Mouse (Mus musculus): ENCODE results near the gene Tgm5. TPM values are rescaled to one million over a fixed set of nuclear protein-coding genes. Genes with fewer than 3 reads are reported as not detected.
"Not testable (repeated sequence)": the region's sequence is repeated elsewhere in the genome, so short reads cannot be mapped to it uniquely, and the experiment has no call there.

The Tgm5 gene
- polyA plus RNA-seq, 1 experiment from 2014 or later = not detected

DNA sequence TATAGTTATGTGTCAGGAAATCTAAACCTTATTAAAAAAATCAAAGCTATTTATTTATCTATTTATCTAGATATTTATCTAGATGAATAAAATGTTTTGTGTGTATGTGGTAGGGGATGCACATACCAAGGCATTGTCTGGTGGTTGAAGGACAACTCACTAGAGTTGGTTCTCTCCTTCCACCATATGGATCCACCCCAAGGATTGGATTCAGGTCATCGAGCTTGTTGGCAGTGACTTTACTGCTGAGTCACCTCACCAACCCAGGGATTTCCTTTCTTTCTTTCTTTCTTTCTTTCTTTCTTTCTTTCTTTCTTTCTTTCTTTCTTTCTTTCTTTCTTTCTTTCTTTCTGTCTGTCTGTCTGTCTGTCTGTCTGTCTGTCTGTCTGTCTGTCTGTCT lies 89.0 kb downstream of the Tgm5 start:
- not testable (repeated sequence) for H3K27me3 ChIP-seq (replicated peaks; ENCODE audit: low read depth, poor library complexity, severe bottlenecking); H3K4me1 ChIP-seq; H3K36me3 ChIP-seq (replicated peaks); DNase-seq (ENCODE audit: low spot score); H3K9me3 ChIP-seq; H3K4me3 ChIP-seq; H3K27ac ChIP-seq (replicated peaks)
- 70% methylated on average over 1 of the region's 1 CpGs for WGBS

Other genes with a start within 250 kb of the Tgm5 start
- gene Cdan1, start 235.7 kb downstream of the Tgm5 start, polyA plus RNA-seq (2016; fragmentation: Nextera tagmentation; extraction: Ambion mirVana) = 5.6 and 5.7 TPM in 2 replicates
- 4.7 and 4.9 TPM in 2 replicates for gene Ttbk2, start 235.2 kb downstream of the Tgm5 start, polyA plus RNA-seq (2016; fragmentation: Nextera tagmentation; extraction: Ambion mirVana)
- 24.5 and 27.3 TPM in 2 replicates for gene Ubr1, start 115.1 kb downstream of the Tgm5 start, polyA plus RNA-seq (2016; fragmentation: Nextera tagmentation; extraction: Ambion mirVana)
- 3.2 TPM in 2 replicates for gene Tmem62, start 108.8 kb downstream of the Tgm5 start, polyA plus RNA-seq (2016; fragmentation: Nextera tagmentation; extraction: Ambion mirVana)
- 34.0 and 34.2 TPM in 2 replicates for gene Ccndbp1, start 77.4 kb downstream of the Tgm5 start, polyA plus RNA-seq (2016; fragmentation: Nextera tagmentation; extraction: Ambion mirVana)
- gene Epb42, start 48.8 kb downstream of the Tgm5 start, polyA plus RNA-seq (2016; fragmentation: Nextera tagmentation; extraction: Ambion mirVana) = 5.1 and 5.3 TPM in 2 replicates
- gene Tgm7, start 24.0 kb upstream of the Tgm5 start, polyA plus RNA-seq (2016; fragmentation: Nextera tagmentation; extraction: Ambion mirVana) = not detected in 2 replicates
- gene Adal, start 54.6 kb upstream of the Tgm5 start, polyA plus RNA-seq (2016; fragmentation: Nextera tagmentation; extraction: Ambion mirVana) = 19.7 and 22.4 TPM in 2 replicates
- 21.5 and 22.5 TPM in 2 replicates for gene Lcmt2, start 54.8 kb upstream of the Tgm5 start, polyA plus RNA-seq (2016; fragmentation: Nextera tagmentation; extraction: Ambion mirVana)
- 82.1 and 87.5 TPM in 2 replicates for gene Tubgcp4, start 84.8 kb upstream of the Tgm5 start, polyA plus RNA-seq (2016; fragmentation: Nextera tagmentation; extraction: Ambion mirVana)
- 12.0 and 14.7 TPM in 2 replicates for gene Zscan29, start 85.3 kb upstream of the Tgm5 start, polyA plus RNA-seq (2016; fragmentation: Nextera tagmentation; extraction: Ambion mirVana)
- 120 and 124 TPM in 2 replicates for gene Trp53bp1, start 185.6 kb upstream of the Tgm5 start, polyA plus RNA-seq (2016; fragmentation: Nextera tagmentation; extraction: Ambion mirVana)
- gene Map1a, start 203.8 kb upstream of the Tgm5 start, polyA plus RNA-seq (2016; fragmentation: Nextera tagmentation; extraction: Ambion mirVana) = 3.4 and 4.2 TPM in 2 replicates